Mouse (Mus musculus): ENCODE data around the gene Med9. TPM values are rescaled to one million over a fixed set of nuclear protein-coding genes. Genes with fewer than 3 reads are reported as not detected.

The Med9 gene
- polyA plus RNA-seq, 1 experiment, result 19.7 TPM

GRCm38 (mm10) chr11:59989406-59989805 is 41.4 kb downstream of the Med9 start:
- no peak overlapping the region for H3K4me3 ChIP-seq (ENCODE audit: low read depth, low read length)
- WGBS, result 87% methylated on average over 1 of the region's 1 CpGs
- no peak overlapping the region for H3K27ac ChIP-seq (ENCODE audit: insufficient read depth, low read depth, low read length)
- TF ChIP-seq CTCF (IDR thresholded peaks at IDR 0.05; ENCODE audit: extremely low read depth, insufficient read length, insufficient replicate concordance, low read depth, low read length), result no peak
- no peak for TF ChIP-seq POLR2A (IDR thresholded peaks at IDR 0.05; ENCODE audit: low read depth, low read length)
- no peaks in the 10 kb centered on the region for H3K27me3 ChIP-seq (ENCODE audit: control insufficient read depth, insufficient read depth, low read length)
- H3K4me1 ChIP-seq (ENCODE audit: control insufficient read depth, insufficient read depth, insufficient read length, low read length), result no peaks in the 10 kb centered on the region
- H3K36me3 ChIP-seq (ENCODE audit: control insufficient read depth, insufficient read depth, low read length), result no peaks in the 10 kb centered on the region

GRCm38 (mm10) chr11:59991365-59991764 is 43.4 kb downstream of the Med9 start:
- no peak overlapping the region for H3K27ac ChIP-seq (ENCODE audit: insufficient read depth, low read depth, low read length)
- H3K36me3 ChIP-seq (ENCODE audit: control insufficient read depth, insufficient read depth, low read length), result no peaks in the 10 kb centered on the region
- no peak overlapping the region for H3K4me3 ChIP-seq (ENCODE audit: low read depth, low read length)
- no peaks in the 10 kb centered on the region for H3K27me3 ChIP-seq (ENCODE audit: control insufficient read depth, insufficient read depth, low read length)
- WGBS, result 66% methylated on average over 8 of the region's 8 CpGs
- TF ChIP-seq POLR2A (IDR thresholded peaks at IDR 0.05; ENCODE audit: low read depth, low read length) (no peak), CTCF (IDR thresholded peaks at IDR 0.05; ENCODE audit: extremely low read depth, insufficient read length, insufficient replicate concordance, low read depth, low read length) (no peak)
- H3K4me1 ChIP-seq (ENCODE audit: control insufficient read depth, insufficient read depth, insufficient read length, low read length), result no peaks in the 10 kb centered on the region

- H3K4me1 ChIP-seq (ENCODE audit: control insufficient read depth, insufficient read depth, insufficient read length, low read length), result no peaks in the 10 kb centered on the region
- WGBS, result 22% methylated on average over 9 of the region's 9 CpGs
- no peak overlapping the region for H3K27ac ChIP-seq (ENCODE audit: insufficient read depth, low read depth, low read length)
- no peak overlapping the region for H3K4me3 ChIP-seq (ENCODE audit: low read depth, low read length)
- no peaks in the 10 kb centered on the region for H3K27me3 ChIP-seq (ENCODE audit: control insufficient read depth, insufficient read depth, low read length)
- H3K36me3 ChIP-seq (ENCODE audit: control insufficient read depth, insufficient read depth, low read length), result no peaks in the 10 kb centered on the region
- TF ChIP-seq POLR2A (IDR thresholded peaks at IDR 0.05; ENCODE audit: low read depth, low read length) (no peak), CTCF (IDR thresholded peaks at IDR 0.05; ENCODE audit: extremely low read depth, insufficient read length, insufficient replicate concordance, low read depth, low read length) (no peak)
These were observed 46.3 kb downstream of the Med9 start for GRCm38 (mm10) chr11:59994318-59994717.

- Histone ChIP-seq H3K4me1 (ENCODE audit: control insufficient read depth, insufficient read depth, insufficient read length, low read length) (peaks cover 6% of the 10 kb centered on the region; the same call in 1 of the 2 replicates), H3K27me3 (ENCODE audit: control insufficient read depth, insufficient read depth, low read length) (no peaks in the 10 kb centered on the region), H3K27ac (ENCODE audit: insufficient read depth, low read depth, low read length) (no peak overlapping the region), H3K36me3 (ENCODE audit: control insufficient read depth, insufficient read depth, low read length) (no peaks in the 10 kb centered on the region), H3K4me3 (ENCODE audit: low read depth, low read length) (no peak overlapping the region)
- 50% methylated on average over 5 of the region's 5 CpGs for WGBS
- TF ChIP-seq POLR2A (IDR thresholded peaks at IDR 0.05; ENCODE audit: low read depth, low read length) (no peak), CTCF (IDR thresholded peaks at IDR 0.05; ENCODE audit: extremely low read depth, insufficient read length, insufficient replicate concordance, low read depth, low read length) (no peak)
These were observed 53.4 kb downstream of the Med9 start for GRCm38 (mm10) chr11:60001231-60001980.

GRCm38 (mm10) chr11:60003811-60004210 is 55.8 kb downstream of the Med9 start:
- peaks cover 6% of the 10 kb centered on the region; the same call in 1 of the 2 replicates for H3K4me1 ChIP-seq (ENCODE audit: control insufficient read depth, insufficient read depth, insufficient read length, low read length)
- 62% methylated on average over 8 of the region's 8 CpGs for WGBS
- H3K4me3 ChIP-seq (ENCODE audit: low read depth, low read length), result no peak overlapping the region
- H3K36me3 ChIP-seq (ENCODE audit: control insufficient read depth, insufficient read depth, low read length), result no peaks in the 10 kb centered on the region
- no peaks in the 10 kb centered on the region for H3K27me3 ChIP-seq (ENCODE audit: control insufficient read depth, insufficient read depth, low read length)
- TF ChIP-seq CTCF (IDR thresholded peaks at IDR 0.05; ENCODE audit: extremely low read depth, insufficient read length, insufficient replicate concordance, low read depth, low read length) (no peak), POLR2A (IDR thresholded peaks at IDR 0.05; ENCODE audit: low read depth, low read length) (no peak)
- H3K27ac ChIP-seq (ENCODE audit: insufficient read depth, low read depth, low read length), result no peak overlapping the region

GRCm38 (mm10) chr11:60004716-60005115 is 56.7 kb downstream of the Med9 start:
- H3K27me3 ChIP-seq (ENCODE audit: control insufficient read depth, insufficient read depth, low read length), result no peaks in the 10 kb centered on the region
- H3K4me3 ChIP-seq (ENCODE audit: low read depth, low read length), result no peak overlapping the region
- no peak overlapping the region for H3K27ac ChIP-seq (ENCODE audit: insufficient read depth, low read depth, low read length)
- peaks cover 6% of the 10 kb centered on the region; the same call in 1 of the 2 replicates for H3K4me1 ChIP-seq (ENCODE audit: control insufficient read depth, insufficient read depth, insufficient read length, low read length)
- no peak for TF ChIP-seq POLR2A (IDR thresholded peaks at IDR 0.05; ENCODE audit: low read depth, low read length)
- TF ChIP-seq CTCF (IDR thresholded peaks at IDR 0.05; ENCODE audit: extremely low read depth, insufficient read length, insufficient replicate concordance, low read depth, low read length), result no peak
- H3K36me3 ChIP-seq (ENCODE audit: control insufficient read depth, insufficient read depth, low read length), result no peaks in the 10 kb centered on the region
- WGBS, result 89% methylated on average over 6 of the region's 6 CpGs

GRCm38 (mm10) chr11:60005866-60006265 is 57.9 kb downstream of the Med9 start:
- no peaks in the 10 kb centered on the region for H3K36me3 ChIP-seq (ENCODE audit: control insufficient read depth, insufficient read depth, low read length)
- H3K4me3 ChIP-seq (ENCODE audit: low read depth, low read length), result no peak overlapping the region
- TF ChIP-seq CTCF (IDR thresholded peaks at IDR 0.05; ENCODE audit: extremely low read depth, insufficient read length, insufficient replicate concordance, low read depth, low read length) (no peak), POLR2A (IDR thresholded peaks at IDR 0.05; ENCODE audit: low read depth, low read length) (no peak)
- no peak overlapping the region for H3K27ac ChIP-seq (ENCODE audit: insufficient read depth, low read depth, low read length)
- no peaks in the 10 kb centered on the region for H3K27me3 ChIP-seq (ENCODE audit: control insufficient read depth, insufficient read depth, low read length)
- H3K4me1 ChIP-seq (ENCODE audit: control insufficient read depth, insufficient read depth, insufficient read length, low read length), result peaks cover 6% of the 10 kb centered on the region; the same call in 1 of the 2 replicates
- WGBS, result 76% methylated on average over 3 of the region's 3 CpGs
